Mouse (Mus musculus) erythroblast, adult 5-6 weeks (primary cell): ENCODE results near the gene Gadl1. TPM values are rescaled to one million over a fixed set of nuclear protein-coding genes. Genes with fewer than 3 reads are reported as not detected.

Experiments used
- ATAC-seq: replicated peaks from 2 replicates; pipeline ENCODE4 v1.8.0; 2016; ENCODE audit warnings: moderate number of reproducible peaks, mild to moderate bottlenecking, moderate TSS enrichment, inconsistent platforms; ENCODE audit not compliant: poor library complexity, low FRiP score, severe bottlenecking
- total RNA-seq, 2 experiments: library from RNA; stranded (forward) in 1 of 2; stranded (reverse) in 1 of 2; fragments of 150-400 nt in 1 of 2; fragments of 200-764, 138-1000 nt in 1 of 2; gene quantifications; 2 replicates each; pipeline versions ENCODE4 v1.2.3 to v1.2.4; 2015 to 2017; ENCODE audit warnings: low replicate concordance in 2 of 2

The Gadl1 gene
- total RNA-seq, 2 experiments from 2014 or later, result not detected

GRCm38 (mm10) chr9:116118332-116118872 lies 209.1 kb downstream of the Gadl1 start:
- ATAC-seq, result no peak

- ATAC-seq, result no peak
Observed at GRCm38 (mm10) chr9:116119990-116120389, 210.7 kb downstream of the Gadl1 start.

GRCm38 (mm10) chr9:116121472-116121871 lies 212.2 kb downstream of the Gadl1 start:
- ATAC-seq, result no peak

- no peak for ATAC-seq
Observed at GRCm38 (mm10) chr9:116122544-116122943, 213.3 kb downstream of the Gadl1 start.

- ATAC-seq, result no peak
Observed at GRCm38 (mm10) chr9:116122969-116123589, 213.8 kb downstream of the Gadl1 start.
